Mouse (Mus musculus) stomach, embryonic 14.5 days (tissue): ENCODE results near the gene Fndc3a. TPM values are rescaled to one million over a fixed set of nuclear protein-coding genes. Genes with fewer than 3 reads are reported as not detected.
A peak's percentile ranks its signal among the peaks of the same experiment; 100 is the strongest.

ENCODE experiments used
- ATAC-seq: fragments of 200-750 bp; cut with Nextera tagmentation; 2 replicates; pipeline ENCODE4 v1.8.0; 2017; ENCODE audit warnings: low read depth, moderate TSS enrichment; ENCODE audit not compliant: insufficient number of reproducible peaks, insufficient read depth, low FRiP score
- H3K27ac ChIP-seq: fragments of 300-500 bp; sonication (generic); 2 replicates; pipeline ENCODE4 v1.5.1; 2014; ENCODE audit warnings: mild to moderate bottlenecking, low read length, moderate library complexity, mixed read lengths
- H3K27me3 ChIP-seq: fragments of 300-500 bp; sonication (generic); 2 replicates; pipeline ENCODE4 v1.6.1; 2014; ENCODE audit warnings: low read length, control low read depth, mixed read lengths; ENCODE audit not compliant: control insufficient read depth, insufficient read depth
- H3K36me3 ChIP-seq: fragments of 300-500 bp; sonication (generic); 2 replicates; pipeline ENCODE4 v1.6.1; 2014; ENCODE audit warnings: mild to moderate bottlenecking, control low read depth, low read length, moderate library complexity, mixed read lengths; ENCODE audit not compliant: control insufficient read depth, insufficient read depth
- H3K4me1 ChIP-seq: fragments of 300-500 bp; sonication (generic); 2 replicates; pipeline ENCODE4 v1.6.1; 2014; ENCODE audit warnings: low read length, control low read depth, mixed read lengths; ENCODE audit not compliant: control insufficient read depth, insufficient read depth
- H3K4me2 ChIP-seq: fragments of 300-500 bp; sonication (generic); replicated peaks from 2 replicates; pipeline ENCODE4 v1.6.1; 2014; ENCODE audit warnings: low read depth, low read length, control low read depth
- H3K4me3 ChIP-seq: fragments of 300-500 bp; sonication (generic); 2 replicates; pipeline ENCODE4 v1.5.1; 2014; ENCODE audit warnings: low read depth, low read length, control low read depth
- H3K9ac ChIP-seq: fragments of 300-500 bp; sonication (generic); replicated peaks from 2 replicates; pipeline ENCODE4 v1.6.1; 2014; ENCODE audit warnings: low read depth, mild to moderate bottlenecking, control low read depth, low read length, moderate library complexity, mixed read lengths
- H3K9me3 ChIP-seq: fragments of 300-500 bp; sonication (generic); 2 replicates; pipeline ENCODE4 v1.6.1; 2016; ENCODE audit warnings: low read depth, low read length, control low read depth; ENCODE audit not compliant: control insufficient read depth
- WGBS: fragments of 180-500 bp; shearing (Covaris S2); extraction: QIAGEN DNeasy Blood & Tissue Kit; methylation state at CpG from one replicate; pipeline ENCODE4 v1.1.7; 2014; 5-methylcytosine and 5-hydroxymethylcytosine counted together
- polyA plus RNA-seq: library from polyadenylated mRNA; unstranded; fragments of >200 nt; fragmentation: Nextera tagmentation; extraction: Ambion mirVana; gene quantifications from 2 replicates; pipeline ENCODE4 v1.2.1, GENCODE M21; 2014

Gene Fndc3a
- polyA plus RNA-seq, 1 experiment from 2014 or later: 43.8 TPM

- 70% methylated on average over 4 of the region's 4 CpGs for WGBS
- H3K4me2 ChIP-seq: no peak overlapping the region
- no peaks in the 10 kb centered on the region for H3K27me3 ChIP-seq
- H3K27ac ChIP-seq: no peak overlapping the region
- no peak for ATAC-seq
- no peaks in the 10 kb centered on the region for H3K36me3 ChIP-seq
- no peaks in the 10 kb centered on the region for H3K4me1 ChIP-seq
- no peak overlapping the region for H3K4me3 ChIP-seq
- H3K9ac ChIP-seq: no peak overlapping the region
- no peaks in the 10 kb centered on the region for H3K9me3 ChIP-seq
Observed at GRCm38 (mm10) chr14:72738217-72738616, 28.4 kb upstream of the Fndc3a start.

DNA sequence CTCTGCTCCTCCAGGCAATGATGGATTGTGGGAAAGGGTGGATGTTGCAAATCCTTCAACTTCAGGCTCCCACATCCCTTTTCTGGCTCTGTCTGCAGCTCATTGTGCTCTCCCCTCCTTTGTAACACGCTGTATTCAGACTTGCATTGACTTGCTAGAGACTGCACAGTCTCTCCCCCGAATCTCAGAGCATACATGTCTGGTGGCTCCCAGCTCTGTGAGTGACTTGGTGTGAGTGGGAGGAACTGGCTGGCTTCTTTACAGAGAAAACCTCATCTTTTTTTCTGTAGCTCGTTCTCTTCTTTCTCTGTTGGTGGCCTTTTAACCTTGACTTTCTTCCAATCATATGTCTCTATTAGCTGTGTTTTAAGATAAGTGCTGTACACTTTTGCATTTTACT lies 16.1 kb upstream of the Fndc3a start:
- Histone ChIP-seq H3K27me3 (no peaks in the 10 kb centered on the region), H3K9me3 (no peaks in the 10 kb centered on the region), H3K9ac (no peak overlapping the region), H3K27ac (peak overlapping the region; percentile 6; the same call in 1 of the 2 replicates), H3K4me2 (no peak overlapping the region), H3K4me1 (no peaks in the 10 kb centered on the region), H3K36me3 (no peaks in the 10 kb centered on the region), H3K4me3 (no peak overlapping the region)
- no peak for ATAC-seq
- 51% methylated on average over 3 of the region's 3 CpGs for WGBS

- H3K27me3 ChIP-seq: no peaks in the 10 kb centered on the region
- no peak overlapping the region for H3K4me2 ChIP-seq
- no peak overlapping the region for H3K4me3 ChIP-seq
- ATAC-seq: no peak
- WGBS: 50% methylated on average over 3 of the region's 3 CpGs
- H3K27ac ChIP-seq: no peak overlapping the region
- no peaks in the 10 kb centered on the region for H3K36me3 ChIP-seq
- no peaks in the 10 kb centered on the region for H3K9me3 ChIP-seq
- H3K4me1 ChIP-seq: no peaks in the 10 kb centered on the region
- H3K9ac ChIP-seq: no peak overlapping the region
Observed at GRCm38 (mm10) chr14:72722274-72723053, 12.7 kb upstream of the Fndc3a start.

DNA sequence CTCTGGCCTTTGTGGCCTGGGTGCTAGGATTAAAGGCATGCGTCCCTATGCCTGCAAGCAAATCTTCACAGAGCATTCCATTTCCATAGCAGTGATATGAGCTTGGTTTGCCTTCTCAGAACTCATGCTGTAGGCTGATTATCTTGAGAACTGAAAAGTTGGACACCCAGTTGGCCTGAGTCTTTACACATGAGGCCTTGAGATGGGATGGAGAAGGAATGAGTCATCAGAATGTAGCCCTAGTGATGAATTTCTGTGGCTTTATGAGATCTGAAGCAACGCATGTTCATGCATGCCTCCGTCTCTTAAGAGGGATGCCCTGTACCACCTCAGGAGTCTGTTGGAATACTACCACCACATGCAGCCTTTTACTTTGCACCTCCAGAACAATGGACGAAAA lies 6.4 kb upstream of the Fndc3a start:
- Histone ChIP-seq H3K9ac (no peak overlapping the region), H3K27me3 (no peaks in the 10 kb centered on the region), H3K27ac (no peak overlapping the region), H3K4me2 (no peak overlapping the region), H3K36me3 (no peaks in the 10 kb centered on the region), H3K4me3 (no peak overlapping the region), H3K4me1 (no peaks in the 10 kb centered on the region), H3K9me3 (no peaks in the 10 kb centered on the region)
- 86% methylated on average over 4 of the region's 4 CpGs for WGBS
- no peak for ATAC-seq

DNA sequence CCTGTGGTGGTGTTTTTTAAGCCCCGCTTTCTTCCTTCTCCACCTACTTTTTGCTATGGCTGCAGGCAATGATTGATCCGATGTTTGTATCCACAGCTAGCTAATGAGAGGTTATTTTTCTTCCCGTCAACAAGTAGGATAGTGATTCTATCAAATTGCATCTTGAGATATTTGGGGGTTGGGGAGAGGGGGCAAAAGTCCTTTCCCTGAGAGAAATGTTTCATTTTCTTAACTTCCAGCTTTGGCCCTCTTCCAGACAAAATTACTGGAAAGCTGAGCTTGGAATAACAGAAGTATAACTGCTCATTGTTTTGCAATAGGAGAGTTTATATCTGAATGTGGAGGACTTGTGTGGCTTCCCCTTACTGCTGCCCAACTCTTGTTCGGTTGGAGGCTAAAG lies 1.3 kb upstream of the Fndc3a start:
- peak overlapping the region; percentile 87; the same call in 1 of the 2 replicates for H3K4me3 ChIP-seq
- peak overlapping the region; percentile 56; the same call in 1 of the 2 replicates for H3K4me2 ChIP-seq
- no peaks in the 10 kb centered on the region for H3K27me3 ChIP-seq
- no peak overlapping the region for H3K27ac ChIP-seq
- H3K4me1 ChIP-seq: peaks cover 4% of the 10 kb centered on the region; the same call in 1 of the 2 replicates
- no peaks in the 10 kb centered on the region for H3K9me3 ChIP-seq
- ATAC-seq: no peak
- no peaks in the 10 kb centered on the region for H3K36me3 ChIP-seq
- 31% methylated on average over 4 of the region's 4 CpGs for WGBS
- no peak overlapping the region for H3K9ac ChIP-seq

DNA sequence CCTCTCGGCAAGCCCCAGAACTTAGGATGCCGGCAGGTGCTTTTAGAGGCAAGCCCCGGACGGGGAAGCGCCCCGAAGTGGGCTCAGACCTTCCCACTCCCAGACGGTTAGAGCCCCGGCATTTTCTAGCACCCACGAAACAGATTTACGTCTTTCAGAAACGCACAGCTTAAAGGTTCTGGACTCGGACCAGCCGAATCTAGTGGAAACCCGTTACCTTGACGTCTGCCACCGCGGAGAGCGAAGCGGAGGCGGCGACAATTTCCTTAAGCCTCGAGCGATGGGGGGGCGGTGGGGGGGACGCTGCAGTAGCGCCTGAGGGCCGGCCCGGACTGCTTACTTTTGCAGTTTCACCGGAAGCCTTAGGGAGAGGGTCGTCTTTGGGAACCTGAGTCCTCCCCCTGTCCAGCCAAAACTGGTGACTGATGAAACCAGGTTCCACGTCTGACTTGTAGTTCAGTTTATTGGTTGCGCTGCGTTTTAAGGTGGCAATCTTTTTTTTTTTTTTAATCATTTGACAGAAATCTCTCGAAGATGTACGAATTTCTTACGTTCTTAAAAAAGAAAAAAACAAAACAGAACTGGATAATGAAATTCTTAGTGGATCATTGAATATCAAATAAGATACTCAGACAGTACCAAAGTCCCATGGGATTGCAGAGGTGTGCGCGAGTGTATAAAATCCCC lies 681 bp upstream of the Fndc3a start:
- Histone ChIP-seq H3K27ac (peak overlapping the region; percentile 86; the same call in 1 of the 2 replicates), H3K9me3 (no peaks in the 10 kb centered on the region), H3K4me3 (peak overlapping the region; percentile 87), H3K9ac (peak overlapping the region; percentile 85), H3K36me3 (no peaks in the 10 kb centered on the region), H3K27me3 (no peaks in the 10 kb centered on the region), H3K4me1 (peaks cover 4% of the 10 kb centered on the region; the same call in 1 of the 2 replicates), H3K4me2 (peak overlapping the region; percentile 56)
- ATAC-seq: peak; percentile 21; the same call in 1 of the 2 replicates
- 1% methylated on average over 38 of the region's 38 CpGs for WGBS

- Histone ChIP-seq H3K36me3 (no peaks in the 10 kb centered on the region), H3K4me2 (peak overlapping the region; percentile 76), H3K27me3 (no peaks in the 10 kb centered on the region), H3K9me3 (no peaks in the 10 kb centered on the region), H3K9ac (peak overlapping the region; percentile 85), H3K4me3 (peak overlapping the region; percentile 87), H3K27ac (peak overlapping the region; percentile 86), H3K4me1 (peaks cover 4% of the 10 kb centered on the region; the same call in 1 of the 2 replicates)
- ATAC-seq: peak; percentile 77; the same call in 1 of the 2 replicates
- under 1% methylated on average over 69 of the region's 70 CpGs for WGBS
Observed at GRCm38 (mm10) chr14:72709091-72709709, 603 bp downstream of the Fndc3a start.

- Histone ChIP-seq H3K4me1 (peaks cover 4% of the 10 kb centered on the region; the same call in 1 of the 2 replicates), H3K4me3 (peak overlapping the region; percentile 87), H3K9me3 (no peaks in the 10 kb centered on the region), H3K36me3 (no peaks in the 10 kb centered on the region), H3K4me2 (peak overlapping the region; percentile 76), H3K27ac (no peak overlapping the region), H3K27me3 (no peaks in the 10 kb centered on the region), H3K9ac (no peak overlapping the region)
- ATAC-seq: no peak
- WGBS: 23% methylated on average over 11 of the region's 11 CpGs
Observed at GRCm38 (mm10) chr14:72708581-72708991, 1.2 kb downstream of the Fndc3a start.
